Mouse (Mus musculus): ENCODE results near the gene Mgat2. TPM values are rescaled to one million over a fixed set of nuclear protein-coding genes. Genes with fewer than 3 reads are reported as not detected.

Mgat2 gene
- total and polyA plus RNA-seq, 3 experiments = 6.5 to 19.2 (median 18.9) TPM

DNA sequence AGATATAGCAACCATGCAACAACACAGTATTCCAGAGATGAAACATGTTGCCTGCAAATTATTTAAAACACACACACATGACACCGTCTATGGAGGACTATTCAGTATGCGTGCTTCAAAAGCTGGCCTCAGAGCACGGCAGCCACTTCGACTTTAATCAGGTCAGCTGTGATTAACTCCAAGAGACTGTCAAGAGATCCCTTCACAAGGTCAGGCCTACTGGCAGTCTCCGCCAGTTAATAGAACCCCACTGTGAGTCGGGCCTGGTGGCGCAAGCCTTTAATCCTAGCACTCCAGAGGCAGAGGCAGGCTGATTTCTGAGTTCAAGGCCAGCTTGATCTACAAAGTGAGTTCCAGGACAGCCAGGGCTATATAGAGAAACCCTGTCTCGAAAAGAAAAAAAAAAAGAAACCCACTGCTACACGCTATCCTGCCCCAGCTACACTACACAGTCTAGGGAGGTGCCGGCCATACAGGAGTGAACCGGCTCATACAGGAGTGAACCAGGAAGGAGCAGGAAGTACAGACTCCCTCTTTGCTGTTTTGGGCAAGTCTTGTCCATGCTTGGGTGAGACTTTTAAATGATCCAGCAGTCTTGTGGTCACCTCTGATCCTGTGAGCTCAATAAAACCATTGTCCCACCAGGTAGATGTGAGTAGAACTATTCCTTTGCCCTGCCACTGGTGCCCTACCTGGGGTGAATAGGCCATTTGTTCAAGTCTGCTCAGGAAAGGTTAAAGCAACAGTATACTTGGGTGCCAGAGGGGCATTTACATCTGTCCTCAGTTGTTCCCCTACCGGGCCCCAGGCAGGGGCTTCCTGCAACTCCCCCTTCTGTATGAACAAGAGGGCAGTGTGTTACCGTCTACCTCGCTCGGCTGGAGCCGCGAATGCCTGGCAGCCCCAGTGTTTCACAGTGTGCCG lies 26.4 kb downstream of the Mgat2 start:
- no peak for TF ChIP-seq POLR2A (IDR thresholded peaks at IDR 0.05; ENCODE audit: insufficient read depth, low read depth, low read length)
- no peak for TF ChIP-seq CTCF (IDR thresholded peaks at IDR 0.05)
- no peak for TF ChIP-seq EP300 (IDR thresholded peaks at IDR 0.05; ENCODE audit: insufficient read depth, low read depth, low read length)
- H3K27me3 ChIP-seq (ENCODE audit: control insufficient read depth, insufficient read depth, low read length) = no peaks in the 10 kb centered on the region
- no peak overlapping the region for H3K27ac ChIP-seq
- H3K9ac ChIP-seq (ENCODE audit: low read depth, low read length) = no peak overlapping the region
- no peaks in the 10 kb centered on the region for H3K36me3 ChIP-seq (ENCODE audit: control insufficient read depth, insufficient read depth, low read length)
- no peaks in the 10 kb centered on the region for H3K4me1 ChIP-seq (ENCODE audit: control insufficient read depth, insufficient read depth, low read length)
- intact Hi-C loops (cut with DNase I) = no loop called here
- no peaks in the 10 kb centered on the region for H3K79me2 ChIP-seq (replicated peaks; ENCODE audit: control insufficient read depth, insufficient read depth, low read length)
- DNase-seq = no peak
- WGBS = 79% methylated on average over 18 of the region's 18 CpGs
- no peak overlapping the region for H3K4me3 ChIP-seq

DNA sequence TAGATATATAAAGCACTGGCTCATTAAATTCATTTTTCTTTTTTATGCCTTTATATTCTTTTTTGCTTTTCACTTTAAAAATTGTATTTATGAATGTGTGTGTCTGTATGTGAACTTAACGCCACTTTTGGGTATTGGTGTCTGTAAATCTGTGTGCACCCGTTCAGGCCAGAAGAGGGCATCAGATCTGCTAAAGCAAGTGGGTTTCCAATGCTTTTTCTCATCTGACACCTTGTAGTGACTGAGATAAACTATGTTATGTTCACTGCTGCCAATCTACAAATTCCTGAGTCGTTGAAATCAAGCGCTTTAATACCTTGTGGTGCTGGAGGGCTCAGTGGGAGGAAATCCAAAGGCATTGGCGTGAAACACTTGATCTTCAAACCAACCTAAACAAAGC lies 27.1 kb downstream of the Mgat2 start:
- intact Hi-C loops (cut with DNase I) = no loop called here
- 48% methylated on average over 5 of the region's 5 CpGs for WGBS
- Histone ChIP-seq H3K27ac (no peak overlapping the region), H3K36me3 (ENCODE audit: control insufficient read depth, insufficient read depth, low read length) (no peaks in the 10 kb centered on the region), H3K27me3 (ENCODE audit: control insufficient read depth, insufficient read depth, low read length) (no peaks in the 10 kb centered on the region), H3K9ac (ENCODE audit: low read depth, low read length) (no peak overlapping the region), H3K4me1 (ENCODE audit: control insufficient read depth, insufficient read depth, low read length) (no peaks in the 10 kb centered on the region), H3K4me3 (no peak overlapping the region), H3K79me2 (replicated peaks; ENCODE audit: control insufficient read depth, insufficient read depth, low read length) (no peaks in the 10 kb centered on the region)
- DNase-seq = no peak
- TF ChIP-seq POLR2A (IDR thresholded peaks at IDR 0.05; ENCODE audit: insufficient read depth, low read depth, low read length) = no peak
- TF ChIP-seq CTCF (IDR thresholded peaks at IDR 0.05) = peak; percentile 64
- no peak for TF ChIP-seq EP300 (IDR thresholded peaks at IDR 0.05; ENCODE audit: insufficient read depth, low read depth, low read length)

DNA sequence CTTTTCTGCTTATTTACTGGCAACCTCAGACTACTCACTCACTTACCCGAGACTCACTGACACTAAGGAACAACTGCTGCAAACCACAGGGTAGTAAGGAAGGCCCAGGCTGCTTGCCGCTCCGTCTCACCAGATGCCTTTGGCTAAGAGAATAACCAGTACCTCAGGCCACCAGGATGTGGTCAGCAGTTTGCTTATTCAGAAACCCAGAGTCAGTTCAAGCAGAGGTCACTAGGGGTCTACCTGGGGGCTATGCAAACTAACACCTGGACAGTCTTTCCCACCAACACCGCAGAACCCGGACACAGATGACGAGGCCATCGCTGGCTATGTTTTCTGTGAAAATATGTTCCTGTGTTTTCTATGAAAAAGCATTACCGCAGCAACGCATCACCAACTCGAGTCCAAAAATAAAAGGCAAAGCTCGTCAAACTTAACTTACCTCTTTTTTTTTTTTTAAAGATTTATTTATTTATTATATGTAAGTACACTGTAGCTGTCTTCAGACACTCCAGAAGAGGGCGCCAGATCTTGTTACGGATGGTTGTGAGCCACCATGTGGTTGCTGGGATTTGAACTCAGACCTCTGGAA lies 29.3 kb downstream of the Mgat2 start:
- Histone ChIP-seq H3K9ac (ENCODE audit: low read depth, low read length) (no peak overlapping the region), H3K4me3 (no peak overlapping the region), H3K79me2 (replicated peaks; ENCODE audit: control insufficient read depth, insufficient read depth, low read length) (no peaks in the 10 kb centered on the region), H3K27ac (no peak overlapping the region), H3K27me3 (ENCODE audit: control insufficient read depth, insufficient read depth, low read length) (no peaks in the 10 kb centered on the region), H3K4me1 (ENCODE audit: control insufficient read depth, insufficient read depth, low read length) (no peaks in the 10 kb centered on the region), H3K36me3 (ENCODE audit: control insufficient read depth, insufficient read depth, low read length) (no peaks in the 10 kb centered on the region)
- peak; percentile 42 for TF ChIP-seq CTCF (IDR thresholded peaks at IDR 0.05)
- no peak for TF ChIP-seq POLR2A (IDR thresholded peaks at IDR 0.05; ENCODE audit: insufficient read depth, low read depth, low read length)
- no peak for TF ChIP-seq EP300 (IDR thresholded peaks at IDR 0.05; ENCODE audit: insufficient read depth, low read depth, low read length)
- intact Hi-C loops (cut with DNase I) = no loop called here
- 93% methylated on average over 13 of the region's 13 CpGs for WGBS
- DNase-seq = no peak

DNA sequence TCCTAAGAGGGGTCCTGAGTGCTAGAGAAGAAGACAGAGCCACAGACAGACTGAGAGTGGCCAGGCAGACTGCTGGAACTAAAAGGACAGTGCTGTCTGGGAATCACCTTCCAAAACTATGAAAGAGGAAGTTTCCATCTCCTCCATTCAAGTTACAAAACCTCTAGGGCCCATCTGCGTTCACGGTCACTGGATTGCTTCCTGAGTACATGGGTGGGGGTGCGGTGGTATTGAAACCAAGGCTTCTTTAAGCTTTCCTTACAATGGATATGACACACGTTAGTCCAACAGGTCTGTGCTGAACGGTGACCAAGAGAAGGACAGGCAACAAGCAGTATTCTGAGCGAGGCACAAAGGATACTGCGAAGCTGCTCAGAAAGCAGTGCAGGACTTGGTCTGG lies 30.4 kb downstream of the Mgat2 start:
- H3K27ac ChIP-seq = no peak overlapping the region
- 87% methylated on average over 7 of the region's 7 CpGs for WGBS
- DNase-seq = no peak
- H3K4me3 ChIP-seq = no peak overlapping the region
- H3K79me2 ChIP-seq (replicated peaks; ENCODE audit: control insufficient read depth, insufficient read depth, low read length) = no peaks in the 10 kb centered on the region
- no peaks in the 10 kb centered on the region for H3K27me3 ChIP-seq (ENCODE audit: control insufficient read depth, insufficient read depth, low read length)
- H3K9ac ChIP-seq (ENCODE audit: low read depth, low read length) = no peak overlapping the region
- no peaks in the 10 kb centered on the region for H3K4me1 ChIP-seq (ENCODE audit: control insufficient read depth, insufficient read depth, low read length)
- intact Hi-C loops (cut with DNase I) = no loop called here
- H3K36me3 ChIP-seq (ENCODE audit: control insufficient read depth, insufficient read depth, low read length) = no peaks in the 10 kb centered on the region
- TF ChIP-seq CTCF (IDR thresholded peaks at IDR 0.05) (no peak), POLR2A (IDR thresholded peaks at IDR 0.05; ENCODE audit: insufficient read depth, low read depth, low read length) (no peak)

DNA sequence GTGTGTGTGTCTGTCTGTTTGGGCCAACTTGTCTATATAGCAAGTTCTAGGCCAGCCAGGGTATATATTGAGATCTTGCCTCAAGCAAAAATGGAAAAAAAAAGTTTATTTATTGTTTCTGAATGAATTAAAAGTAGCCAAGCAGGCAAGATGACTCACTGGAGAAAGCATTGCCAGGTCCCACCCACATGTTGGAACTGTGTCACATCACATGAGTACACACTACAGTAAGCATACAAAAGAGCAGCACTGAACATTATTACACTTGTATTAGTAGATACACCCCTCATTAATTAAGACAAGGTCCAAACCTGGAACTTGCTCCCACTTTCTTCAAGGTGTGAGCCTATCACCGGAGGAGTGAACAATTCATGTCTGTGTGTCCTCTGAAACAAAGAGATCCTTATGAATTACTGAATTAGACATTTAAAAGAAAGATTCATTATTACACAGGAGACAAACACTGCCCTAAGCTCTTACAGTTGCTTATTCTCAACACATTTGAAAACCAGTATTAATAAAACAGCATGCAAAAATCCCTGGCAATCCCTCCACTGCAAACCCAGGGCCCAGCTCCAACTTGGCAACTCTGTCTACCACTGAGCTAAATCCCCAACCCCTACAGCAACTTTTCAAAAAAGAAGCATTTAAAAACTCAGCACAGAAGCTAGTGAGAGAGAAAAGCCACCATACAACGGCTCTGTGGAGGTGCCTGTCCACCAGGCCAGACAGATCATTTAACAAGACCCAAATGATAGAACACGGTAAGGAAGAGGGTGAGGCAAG lies 31.2 kb downstream of the Mgat2 start:
- Histone ChIP-seq H3K36me3 (ENCODE audit: control insufficient read depth, insufficient read depth, low read length) (no peaks in the 10 kb centered on the region), H3K79me2 (replicated peaks; ENCODE audit: control insufficient read depth, insufficient read depth, low read length) (no peaks in the 10 kb centered on the region), H3K9ac (ENCODE audit: low read depth, low read length) (no peak overlapping the region), H3K27ac (no peak overlapping the region), H3K27me3 (ENCODE audit: control insufficient read depth, insufficient read depth, low read length) (no peaks in the 10 kb centered on the region), H3K4me1 (ENCODE audit: control insufficient read depth, insufficient read depth, low read length) (no peaks in the 10 kb centered on the region), H3K4me3 (no peak overlapping the region)
- 74% methylated on average over 3 of the region's 3 CpGs for WGBS
- intact Hi-C loops (cut with DNase I) = no loop called here
- TF ChIP-seq CTCF (IDR thresholded peaks at IDR 0.05) = no peak
- no peak for TF ChIP-seq EP300 (IDR thresholded peaks at IDR 0.05; ENCODE audit: insufficient read depth, low read depth, low read length)
- no peak for TF ChIP-seq POLR2A (IDR thresholded peaks at IDR 0.05; ENCODE audit: insufficient read depth, low read depth, low read length)
- DNase-seq = peak; percentile 63 to 74
